Mouse (Mus musculus) left cerebral cortex, postnatal 14 days (tissue): Measurements from ENCODE around the gene Fam118a. TPM values are rescaled to one million over a fixed set of nuclear protein-coding genes. Genes with fewer than 3 reads are reported as not detected.
"Not testable (repeated sequence)": the region's sequence is repeated elsewhere in the genome, so short reads cannot be mapped to it uniquely, and the experiment has no call there.

Source experiments
- DNase-seq, 2 experiments: peaks; one replicate each; pipeline ENCODE4 v3.0.0; 2021 to 2022; ENCODE audit warnings: low spot score in 2 of 2, mixed read lengths in 1 of 2
- intact Hi-C: fragments of 180-260 bp; cut with DNase I; formaldehyde crosslinking; loops from one replicate; pipeline ENCODE4 v1.15.1; 2025
- total RNA-seq, 2 experiments: library from RNA; stranded (reverse); gene quantifications; 2 replicates each; pipeline ENCODE4 v1.2.3; 2021

The Fam118a gene
- total RNA-seq, 2 experiments from 2014 or later: 29.0 to 29.5 TPM

DNA sequence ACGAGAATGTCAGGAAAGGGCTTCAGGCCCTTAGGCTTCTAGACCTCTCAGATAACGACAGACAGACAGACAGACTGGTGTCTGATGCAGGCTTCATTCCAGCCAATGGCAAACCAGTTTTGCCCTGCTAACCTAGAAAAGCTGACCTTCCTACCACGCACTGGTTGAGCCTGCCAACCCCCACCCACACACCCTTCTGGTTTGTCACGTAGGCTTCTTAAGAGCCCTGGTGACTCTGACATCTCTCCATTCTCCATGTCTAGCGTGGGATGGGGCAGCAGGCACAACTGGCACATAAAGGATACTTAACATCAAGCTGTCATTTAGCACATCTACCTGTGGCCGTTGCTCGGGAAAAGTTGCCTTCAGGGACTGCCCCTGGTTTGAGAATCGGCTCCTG, 19.1 kb upstream of the Fam118a start:
- intact Hi-C loops: no loop called here
- DNase-seq: no peak

DNA sequence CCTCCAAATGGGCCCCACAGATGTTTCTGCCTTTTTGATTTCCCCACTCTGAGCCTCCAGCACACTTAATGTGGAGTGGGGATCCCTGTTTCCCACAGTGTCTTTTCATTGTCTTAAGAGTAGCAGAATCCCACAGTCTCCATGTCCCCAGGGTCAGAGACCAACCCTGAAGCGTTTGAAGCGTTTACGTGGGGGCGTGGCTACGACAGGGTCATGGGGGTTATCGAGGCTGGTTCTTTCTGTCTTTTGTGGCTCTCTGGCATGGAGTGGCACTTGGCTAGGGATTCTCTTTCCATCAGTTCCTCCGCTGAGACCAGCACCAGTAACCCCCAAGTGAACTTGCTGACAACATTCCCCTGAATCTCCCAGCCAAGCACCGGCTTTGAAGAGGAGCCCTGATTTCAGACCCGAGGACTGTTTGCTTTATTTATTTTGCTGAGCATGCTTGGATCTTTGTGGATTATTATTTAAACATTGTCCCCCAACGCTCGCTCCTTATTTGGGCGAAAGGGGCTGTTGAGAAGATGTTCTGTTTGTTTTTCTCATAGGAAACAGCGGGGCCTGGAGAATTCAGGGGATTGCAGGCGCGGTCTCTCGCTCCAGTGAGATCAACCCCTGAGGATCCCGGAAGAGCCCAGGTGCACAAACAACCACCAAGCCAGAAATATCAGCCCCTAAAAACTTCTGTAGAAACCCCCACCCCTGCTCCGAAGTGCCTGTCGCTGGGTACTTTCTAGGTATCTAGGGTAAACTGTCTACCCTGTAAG, 16.7 kb upstream of the Fam118a start:
- intact Hi-C loops: no loop called here
- no peak for DNase-seq

DNA sequence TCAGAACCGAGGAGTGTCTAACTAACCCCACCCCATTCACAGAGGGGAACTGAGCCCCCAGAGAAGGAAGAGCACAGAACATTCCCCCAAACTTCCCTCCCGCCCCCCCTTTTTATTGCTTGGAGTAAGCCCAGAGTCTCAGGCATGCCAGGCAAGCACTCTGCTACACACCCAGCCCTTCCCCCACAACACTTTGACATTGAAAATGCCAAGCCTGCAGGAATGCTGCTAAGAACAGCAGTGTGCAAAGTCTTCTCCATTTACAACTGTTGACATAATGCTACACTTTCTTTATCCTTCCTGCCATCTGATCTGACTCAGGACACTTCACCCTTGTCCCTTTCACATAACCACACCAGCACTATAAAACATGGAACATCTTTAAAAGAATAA, 16.1 kb upstream of the Fam118a start:
- DNase-seq: no peak
- intact Hi-C loops: no loop called here

DNA sequence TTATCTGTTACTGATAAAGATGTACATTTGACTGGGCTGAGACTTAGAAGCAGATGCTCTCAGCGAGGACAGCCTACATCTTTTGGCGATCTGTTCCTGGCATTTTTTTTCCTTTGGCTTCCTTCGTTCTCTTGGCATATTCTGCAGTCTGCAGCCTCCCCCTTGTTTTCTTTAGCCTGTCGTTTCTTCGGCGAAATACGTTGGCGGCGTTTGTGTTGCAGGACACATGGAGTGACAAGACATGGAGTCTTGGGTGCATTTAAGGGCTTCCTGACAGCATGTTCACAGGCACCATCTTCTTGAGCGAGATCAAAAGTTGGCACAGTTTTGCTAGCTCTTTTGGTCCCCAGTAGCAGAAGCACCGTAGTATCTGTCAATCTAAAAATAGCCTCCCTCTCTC, 13.0 kb upstream of the Fam118a start:
- DNase-seq: peak; percentile 67 to 82
- intact Hi-C loops: no loop called here

DNA sequence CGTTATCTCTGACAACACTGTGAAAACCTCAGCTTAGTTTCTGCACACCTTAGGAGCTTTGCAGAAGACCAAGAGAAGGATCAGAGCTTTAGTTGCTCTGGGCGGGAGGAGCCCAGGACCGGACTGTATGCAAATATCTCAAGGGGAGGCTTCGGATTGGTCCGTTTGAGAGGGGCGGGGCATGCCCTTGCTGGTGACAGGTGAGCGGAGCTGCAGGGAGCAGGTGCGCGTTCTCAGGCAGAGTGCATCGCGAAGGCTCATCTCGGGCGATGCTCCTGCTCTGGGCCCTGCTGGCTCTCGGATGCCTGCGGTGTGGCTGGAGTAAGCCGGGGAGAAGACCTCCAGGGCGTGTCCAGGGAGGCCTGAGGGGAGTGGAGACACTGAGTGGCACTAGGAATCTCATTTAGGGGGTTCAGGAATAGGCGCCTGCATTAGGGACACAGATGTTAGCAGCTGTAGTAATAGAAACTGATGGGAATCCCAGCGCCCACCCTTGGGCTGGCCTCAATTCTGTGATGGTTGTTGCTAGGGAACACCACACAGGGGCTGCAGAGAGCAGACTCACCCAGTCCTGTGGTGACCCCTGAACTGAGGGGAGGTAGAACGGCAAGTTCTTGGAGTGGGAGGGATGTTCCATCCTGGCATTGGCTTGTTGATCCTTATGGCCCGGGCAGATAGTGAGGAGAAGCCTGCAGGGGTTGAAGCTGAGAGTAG, 11.6 kb upstream of the Fam118a start, which contains the start of gene Upk3a:
Gene Upk3a, plus strand, starts transcription at position 191 of the 714 bp plus-strand sequence.
- no peak for DNase-seq
- intact Hi-C loops: no loop called here

DNA sequence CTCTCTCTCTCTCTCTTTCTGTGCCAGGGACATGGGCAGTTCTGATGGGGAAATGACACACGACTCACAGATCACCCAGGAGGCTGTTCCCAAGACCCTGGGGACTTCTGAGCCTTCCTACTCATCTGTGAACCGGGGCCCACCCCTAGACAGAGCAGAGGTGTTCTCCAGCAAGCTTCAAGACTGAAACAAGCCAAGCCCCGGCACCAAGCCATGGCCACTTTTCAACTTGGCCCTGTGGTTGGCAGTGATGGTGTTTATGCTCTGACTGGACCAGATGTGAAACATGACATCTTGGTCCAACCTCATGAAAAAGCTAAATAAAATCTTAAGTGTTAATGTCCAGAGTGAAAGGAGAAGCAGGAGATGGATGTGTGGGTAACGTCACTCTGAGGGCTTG, 6.5 kb upstream of the Fam118a start:
- DNase-seq: no peak
- intact Hi-C loops: no loop called here

DNA sequence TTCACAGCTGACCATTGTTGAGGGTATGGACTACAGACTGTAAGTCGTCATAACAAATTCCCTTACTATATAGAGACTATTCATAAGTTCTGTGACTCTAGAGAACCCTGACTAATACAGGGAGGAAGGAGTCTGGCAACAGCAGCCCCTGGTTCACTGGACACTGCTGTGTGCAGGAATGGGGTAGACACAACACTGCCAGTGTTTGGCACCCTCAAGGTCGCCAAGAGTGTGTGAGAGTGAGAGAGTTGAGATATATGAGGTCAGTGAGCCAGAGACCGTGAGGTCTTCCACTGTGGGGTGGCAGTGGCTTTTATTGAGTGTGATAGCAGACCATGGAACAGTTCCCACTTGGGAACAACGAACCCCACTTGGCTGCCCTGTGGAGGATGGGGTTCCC, 2.6 kb upstream of the Fam118a start:
- no peak for DNase-seq
- intact Hi-C loops: no loop called here

DNA sequence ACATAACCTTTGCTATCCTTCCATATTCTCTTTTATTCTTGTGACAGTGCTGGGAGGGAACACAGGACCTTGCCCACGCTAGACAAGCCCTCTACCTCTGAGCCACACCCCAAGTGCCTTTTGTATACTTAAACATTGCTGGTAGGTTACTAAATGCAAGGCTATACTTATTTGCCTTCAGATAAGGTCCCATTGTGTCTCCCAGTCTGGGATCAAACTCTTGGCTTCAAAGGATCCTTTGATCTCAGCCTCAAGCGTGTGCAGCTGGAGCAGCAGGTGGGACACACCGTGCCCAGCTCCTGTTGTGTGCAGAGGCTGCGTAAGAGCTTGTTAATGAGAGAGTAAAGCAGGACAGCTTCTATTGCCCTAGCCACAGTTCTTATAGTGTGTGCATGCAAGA, 1.0 kb upstream of the Fam118a start:
- intact Hi-C loops: no loop called here
- DNase-seq: no peak

DNA sequence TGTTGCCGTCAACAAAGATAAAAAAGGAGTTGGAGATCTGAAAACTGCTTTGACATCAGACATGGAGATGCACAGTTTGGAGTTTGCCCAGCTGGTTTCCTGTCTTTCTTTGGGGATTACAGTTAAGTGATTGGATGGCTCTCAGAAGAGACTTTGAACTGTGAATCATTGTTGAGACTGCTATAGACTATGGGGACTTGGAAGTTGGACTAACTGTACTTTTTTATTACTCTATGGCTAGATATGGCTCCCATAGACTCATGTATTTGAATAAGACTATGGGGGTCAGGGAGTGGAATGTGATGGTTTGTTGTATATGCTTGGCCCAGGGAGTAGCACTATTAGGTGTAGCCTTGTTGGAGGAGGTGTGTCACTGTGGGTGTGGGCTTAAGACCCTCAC, 1.9 kb downstream of the Fam118a start:
- intact Hi-C loops, DNase-seq: not testable (repeated sequence)

DNA sequence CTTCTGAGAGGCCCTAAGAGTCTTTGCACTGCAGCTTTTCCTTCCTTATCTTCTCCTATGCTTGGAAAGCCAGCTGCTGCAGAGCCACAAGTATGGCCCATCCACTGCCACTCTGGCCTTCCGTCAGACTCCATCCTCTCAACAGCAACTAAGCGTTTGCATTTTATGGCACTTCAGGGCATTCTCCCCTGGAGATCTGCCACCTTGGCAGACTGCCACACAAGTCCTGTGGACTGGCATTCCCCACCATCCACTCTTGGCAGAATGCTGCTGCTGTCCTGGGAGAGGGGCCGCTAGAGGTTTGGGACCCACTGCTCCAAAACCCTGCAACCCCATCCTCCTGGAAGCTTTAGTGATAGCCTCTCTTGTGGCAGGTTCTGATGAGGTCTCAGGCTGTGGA, 3.1 kb downstream of the Fam118a start:
- DNase-seq: no peak
- intact Hi-C loops: no loop called here

DNA sequence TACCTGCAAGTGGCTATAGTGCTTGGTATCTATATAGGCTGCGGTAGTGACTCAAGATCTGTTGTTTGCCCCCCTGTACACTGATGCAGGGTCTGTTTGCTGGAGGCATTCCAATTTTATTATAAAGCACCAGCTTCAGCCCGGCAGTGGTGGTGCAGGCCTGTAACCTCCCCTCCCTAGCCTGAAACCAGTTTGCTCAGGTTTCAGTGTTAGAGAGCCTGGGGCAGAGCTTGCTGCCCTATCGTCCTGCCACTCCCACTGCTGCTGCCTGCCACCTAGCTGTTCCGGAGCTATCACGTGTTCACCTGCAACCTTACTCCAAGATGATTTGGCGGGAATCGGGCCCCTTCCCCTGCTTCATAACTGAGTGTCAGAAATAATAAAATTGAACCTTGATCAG, 5.2 kb downstream of the Fam118a start:
- intact Hi-C loops, DNase-seq: not testable (repeated sequence)

DNA sequence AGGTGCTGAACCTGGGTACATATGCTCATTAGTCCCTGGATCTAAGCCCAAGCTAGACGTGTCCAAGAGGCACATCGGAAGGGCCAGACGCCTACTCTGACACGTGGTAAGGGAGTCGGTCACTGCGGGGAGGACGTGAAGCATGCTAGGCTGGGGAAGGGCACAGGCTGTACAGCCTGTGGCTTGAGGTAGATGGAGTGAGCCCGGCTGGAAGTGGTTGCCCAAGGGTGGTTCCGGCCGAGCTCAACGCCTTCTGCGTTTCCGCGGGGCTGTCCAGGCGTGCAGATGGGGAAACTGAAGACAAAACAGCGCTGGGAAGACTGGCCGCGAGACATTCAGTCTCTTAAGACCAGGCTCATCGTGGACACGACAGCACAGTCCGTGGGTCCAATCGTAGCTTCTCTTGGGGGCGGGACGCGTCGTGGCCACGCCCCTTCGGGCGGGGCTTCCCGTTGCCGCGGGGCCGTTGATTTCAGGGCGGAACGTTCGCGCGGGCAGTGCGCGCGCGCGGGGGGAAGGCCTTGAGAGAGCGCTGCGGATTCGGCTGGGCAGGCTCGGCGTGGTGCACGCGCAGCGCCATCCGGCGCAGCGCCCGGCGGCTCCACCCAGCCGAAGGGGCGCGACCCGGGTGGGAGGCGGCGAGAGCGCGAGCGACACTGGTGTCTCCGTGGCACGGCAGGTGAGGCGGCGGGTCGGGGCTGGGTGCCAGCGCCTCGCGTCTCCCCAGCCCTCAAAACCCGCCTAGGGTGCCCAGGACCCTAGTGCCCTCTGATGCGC, 8.0 kb downstream of the Fam118a start:
- intact Hi-C loops: loop anchor here (5.0 kb wide), 1 partner anchor 39 kb away; no protein-coding TSS in a partner anchor
- peak; percentile 97 to 98 for DNase-seq

DNA sequence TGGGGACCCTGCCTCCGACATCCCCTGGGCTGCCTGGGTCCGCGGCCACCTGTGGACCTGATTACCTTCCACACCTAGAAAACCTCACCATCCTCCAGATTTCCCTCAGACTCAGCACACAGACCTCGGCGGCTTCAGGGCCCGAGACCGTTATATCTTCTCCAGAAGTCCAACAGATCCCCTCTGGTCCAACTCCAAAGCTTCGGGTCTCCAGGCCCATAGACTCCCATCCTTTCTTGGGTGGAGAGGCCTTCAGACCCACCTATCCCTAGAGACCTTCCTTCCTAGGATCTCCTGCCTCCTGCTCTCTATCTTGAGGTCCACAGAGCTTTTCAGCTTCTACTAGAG, 8.6 kb downstream of the Fam118a start:
- intact Hi-C loops: loop anchor here (5.0 kb wide), 1 partner anchor 40 kb away; no protein-coding TSS in a partner anchor
- DNase-seq: no peak

DNA sequence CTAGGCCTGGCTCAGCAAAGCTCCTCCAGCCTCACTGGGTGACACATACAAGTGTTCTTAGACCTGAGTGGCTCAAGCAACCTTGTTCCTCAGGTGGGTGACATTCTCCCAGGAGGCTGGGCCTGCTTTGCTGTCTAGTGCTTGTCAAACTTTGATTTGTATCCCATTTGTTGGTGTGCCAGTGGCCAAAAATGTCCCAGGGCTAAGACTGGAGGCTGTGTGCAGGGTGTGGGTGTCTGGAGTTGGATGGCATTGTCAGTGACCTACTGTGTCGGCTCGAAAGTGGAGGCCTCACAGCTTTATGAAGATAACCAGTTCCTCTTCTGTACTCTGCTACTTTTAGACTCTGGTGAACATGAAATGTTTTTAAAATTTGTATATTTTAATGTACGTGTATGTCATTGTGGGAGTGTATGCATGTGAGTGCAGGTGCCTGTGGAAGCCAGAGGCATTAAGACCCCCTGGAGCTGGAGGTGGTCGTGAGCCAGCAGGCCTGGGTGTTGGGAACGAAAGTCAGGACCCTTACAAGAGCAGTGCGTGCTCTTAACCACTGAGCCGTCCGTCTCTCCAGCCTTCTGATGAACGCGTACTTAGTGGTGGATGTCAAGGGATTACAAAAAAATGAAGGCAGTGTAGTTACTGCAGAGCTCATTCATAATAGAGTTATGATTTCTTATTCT, 12.9 kb downstream of the Fam118a start:
- no peak for DNase-seq
- intact Hi-C loops: no loop called here

DNA sequence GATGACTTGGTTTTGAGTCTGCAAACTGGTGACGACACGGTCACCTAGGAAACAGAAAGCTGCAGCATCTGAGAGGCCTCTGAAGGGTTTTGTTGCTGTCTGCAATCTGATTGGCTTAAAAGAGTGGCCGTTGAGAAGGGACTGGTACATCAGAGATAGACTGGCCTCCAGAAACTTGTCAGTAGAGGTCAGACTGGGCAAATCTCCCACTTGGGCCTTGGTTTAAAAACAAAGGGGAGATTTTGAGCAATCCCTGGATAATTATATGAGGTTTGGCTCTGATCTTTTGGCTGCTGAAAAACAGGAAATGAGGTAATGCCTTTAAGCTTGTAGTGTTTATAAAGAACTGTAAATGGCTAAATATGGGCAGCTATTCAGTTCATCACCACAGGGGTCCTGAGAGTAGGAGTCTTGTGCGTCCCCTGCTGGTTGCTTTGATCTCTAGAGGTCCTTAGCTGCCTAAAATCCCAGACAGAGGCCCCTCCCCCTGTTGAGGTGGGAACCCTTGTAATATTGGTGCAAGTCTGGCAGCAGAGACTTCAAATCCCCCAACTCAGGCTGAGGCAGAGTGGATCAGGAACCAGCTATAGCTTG, 13.7 kb downstream of the Fam118a start:
- peak; percentile 79 to 92 for DNase-seq
- intact Hi-C loops: no loop called here

DNA sequence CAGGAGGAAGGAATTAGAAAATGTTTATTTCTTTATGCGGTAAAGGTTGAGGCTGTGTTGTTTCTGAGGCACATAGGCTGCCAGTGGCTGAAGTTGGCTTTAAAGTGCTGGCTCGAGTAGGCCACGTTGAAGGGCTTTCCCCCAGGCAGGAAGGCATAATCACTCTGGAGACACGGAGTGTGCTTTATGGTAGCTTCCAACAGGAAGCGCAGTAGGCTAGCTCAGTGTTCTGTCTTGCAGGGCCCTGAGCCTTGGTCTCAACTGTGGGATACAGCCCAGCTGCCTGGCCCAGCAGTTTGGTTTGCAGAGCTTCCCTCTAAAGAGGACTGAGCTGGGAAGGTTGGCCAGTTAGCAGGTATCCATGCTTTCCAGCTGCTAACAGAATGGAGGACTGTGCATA, 14.4 kb downstream of the Fam118a start:
- no peak for DNase-seq
- intact Hi-C loops: no loop called here

DNA sequence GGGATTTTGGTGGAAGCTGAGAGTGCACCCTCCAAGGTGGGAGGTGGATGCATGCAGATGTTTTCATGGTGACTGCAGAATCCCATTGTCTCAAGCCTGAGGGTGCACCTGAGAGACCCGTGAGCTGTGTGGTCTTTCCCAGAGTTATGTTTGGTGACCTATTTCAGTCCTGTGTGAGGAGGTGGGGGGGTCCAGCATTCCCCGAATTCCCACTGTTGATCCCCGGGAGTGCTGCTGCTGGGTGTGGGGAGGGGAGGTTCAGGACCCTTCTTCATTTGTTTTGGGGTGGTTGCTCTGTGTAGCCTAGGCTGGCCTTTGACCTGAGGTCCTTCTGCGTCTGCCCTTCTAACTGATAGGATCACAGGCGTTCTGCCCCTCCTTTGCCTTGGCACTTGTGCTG, 15.0 kb downstream of the Fam118a start:
- DNase-seq: no peak
- intact Hi-C loops: no loop called here

DNA sequence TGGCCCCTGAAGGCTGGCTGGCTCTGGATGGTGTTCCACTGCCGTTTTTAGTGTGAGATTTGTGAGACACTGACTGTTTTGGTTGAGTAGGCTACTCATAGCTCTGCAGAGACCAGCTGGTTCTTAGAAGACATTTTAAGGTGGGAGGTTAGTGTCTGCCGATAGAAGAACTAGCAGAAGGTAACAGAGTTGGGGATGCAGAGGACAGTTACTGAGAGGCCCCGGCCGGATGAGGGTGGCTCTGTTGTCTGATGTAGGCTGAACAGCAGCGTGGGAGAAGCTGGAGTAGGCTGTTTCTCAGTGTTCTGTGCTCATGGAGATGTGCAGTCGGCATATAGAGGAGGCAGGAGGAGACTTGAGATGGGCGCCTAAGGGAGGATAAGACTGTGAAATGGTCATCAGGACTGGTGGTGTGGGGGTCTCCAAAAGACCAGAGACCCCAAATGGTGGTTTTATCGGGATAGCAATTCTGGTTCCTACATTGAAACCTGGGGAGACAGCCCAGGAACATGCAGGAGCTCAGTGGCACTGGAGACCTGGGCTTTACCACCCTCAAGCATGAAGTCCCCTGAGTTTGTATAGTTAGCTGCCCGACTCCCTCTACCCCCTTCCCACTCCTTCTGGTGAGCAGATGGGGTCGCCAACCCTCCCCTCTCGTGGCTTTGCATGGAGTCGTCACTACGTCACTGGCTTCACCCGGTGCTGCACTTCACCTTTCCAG, 17.6 kb downstream of the Fam118a start:
- no peak for DNase-seq
- intact Hi-C loops: no loop called here

DNA sequence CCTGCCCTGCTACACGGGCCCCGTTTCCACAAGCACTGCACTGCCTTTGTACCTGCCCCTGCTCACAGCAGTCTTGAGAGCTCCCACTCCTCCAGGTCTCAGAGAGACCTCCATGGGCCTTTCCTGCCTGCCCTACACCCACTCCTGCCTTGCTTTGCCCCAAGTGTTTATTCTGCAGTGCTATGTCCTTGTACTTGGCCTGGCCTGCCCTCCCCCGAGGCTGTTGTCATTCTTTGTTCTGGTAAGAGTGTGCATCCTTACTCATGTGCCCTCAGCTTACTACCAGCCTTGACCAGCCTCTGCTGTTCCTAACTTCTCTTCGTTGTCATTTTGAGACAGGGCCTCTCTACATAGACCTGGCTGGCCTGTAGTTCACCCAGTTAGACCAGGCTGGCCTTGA, 19.1 kb downstream of the Fam118a start:
- intact Hi-C loops: no loop called here
- DNase-seq: no peak
